Mouse (Mus musculus): ENCODE results near the gene Il2. TPM values are rescaled to one million over a fixed set of nuclear protein-coding genes. Genes with fewer than 3 reads are reported as not detected.
A peak's percentile ranks its signal among the peaks of the same experiment; 100 is the strongest.

Gene Il2
- total and polyA plus RNA-seq, 2 experiments from 2014 or later, result 0.67 TPM; not detected in 1

GRCm38 (mm10) chr3:37140168-37140906 lies 14.6 kb upstream of the Il2 start:
- no peak overlapping the region for H3K4me2 ChIP-seq (ENCODE audit: low read depth)
- ATAC-seq (no peak), DNase-seq (no peak)
- H3K9me3 ChIP-seq (ENCODE audit: low read length), result no peaks in the 10 kb centered on the region
- WGBS, result 92% methylated on average over 6 of the region's 6 CpGs
- H3K9ac ChIP-seq, result no peak overlapping the region
- TF ChIP-seq CTCF (IDR thresholded peaks at IDR 0.05; ENCODE audit: low read depth), result no peak
- H3K27ac ChIP-seq (ENCODE audit: low read depth, low read length), result no peak overlapping the region
- H3K36me3 ChIP-seq (ENCODE audit: insufficient read depth), result no peaks in the 10 kb centered on the region
- no peaks in the 10 kb centered on the region for H3K4me1 ChIP-seq (ENCODE audit: insufficient read depth)
- H3K4me3 ChIP-seq (ENCODE audit: low read depth, low read length), result no peak overlapping the region
- no peaks in the 10 kb centered on the region for H3K27me3 ChIP-seq (ENCODE audit: insufficient read depth, low read length)

GRCm38 (mm10) chr3:37139192-37139591 lies 13.4 kb upstream of the Il2 start:
- 75% methylated on average over 3 of the region's 3 CpGs for WGBS
- no peaks in the 10 kb centered on the region for H3K9me3 ChIP-seq (ENCODE audit: low read length)
- no peak overlapping the region for H3K27ac ChIP-seq (ENCODE audit: low read depth, low read length)
- no peak overlapping the region for H3K4me3 ChIP-seq (ENCODE audit: low read depth, low read length)
- no peaks in the 10 kb centered on the region for H3K4me1 ChIP-seq (ENCODE audit: insufficient read depth)
- no peaks in the 10 kb centered on the region for H3K27me3 ChIP-seq (ENCODE audit: insufficient read depth, low read length)
- H3K4me2 ChIP-seq (ENCODE audit: low read depth), result no peak overlapping the region
- ATAC-seq (no peak), DNase-seq (no peak)
- no peak overlapping the region for H3K9ac ChIP-seq
- H3K36me3 ChIP-seq (ENCODE audit: insufficient read depth), result no peaks in the 10 kb centered on the region
- TF ChIP-seq CTCF (IDR thresholded peaks at IDR 0.05; ENCODE audit: low read depth), result no peak

- H3K27me3 ChIP-seq (ENCODE audit: insufficient read depth, low read length), result no peaks in the 10 kb centered on the region
- DNase-seq (no peak), ATAC-seq (no peak)
- H3K36me3 ChIP-seq (ENCODE audit: insufficient read depth), result no peaks in the 10 kb centered on the region
- H3K27ac ChIP-seq (ENCODE audit: low read depth, low read length), result no peak overlapping the region
- 81% methylated on average over 4 of the region's 4 CpGs for WGBS
- no peaks in the 10 kb centered on the region for H3K4me1 ChIP-seq (ENCODE audit: insufficient read depth)
- no peak overlapping the region for H3K4me2 ChIP-seq (ENCODE audit: low read depth)
- no peaks in the 10 kb centered on the region for H3K9me3 ChIP-seq (ENCODE audit: low read length)
- no peak overlapping the region for H3K4me3 ChIP-seq (ENCODE audit: low read depth, low read length)
- H3K9ac ChIP-seq, result no peak overlapping the region
- TF ChIP-seq CTCF (IDR thresholded peaks at IDR 0.05; ENCODE audit: low read depth), result no peak
Observed at GRCm38 (mm10) chr3:37137231-37137630, 11.5 kb upstream of the Il2 start.

- DNase-seq (no peak), ATAC-seq (no peak)
- Histone ChIP-seq H3K9ac (no peak overlapping the region), H3K36me3 (ENCODE audit: insufficient read depth) (no peaks in the 10 kb centered on the region), H3K4me2 (ENCODE audit: low read depth) (no peak overlapping the region), H3K27ac (ENCODE audit: low read depth, low read length) (no peak overlapping the region), H3K9me3 (ENCODE audit: low read length) (no peaks in the 10 kb centered on the region), H3K27me3 (ENCODE audit: insufficient read depth, low read length) (no peaks in the 10 kb centered on the region), H3K4me1 (ENCODE audit: insufficient read depth) (no peaks in the 10 kb centered on the region), H3K4me3 (ENCODE audit: low read depth, low read length) (no peak overlapping the region)
- TF ChIP-seq CTCF (IDR thresholded peaks at IDR 0.05; ENCODE audit: low read depth), result no peak
- WGBS, result 75% methylated on average over 2 of the region's 2 CpGs
Observed at GRCm38 (mm10) chr3:37129063-37129462, 3.3 kb upstream of the Il2 start.

- H3K9me3 ChIP-seq (ENCODE audit: low read length), result no peaks in the 10 kb centered on the region
- 59% methylated on average over 4 of the region's 4 CpGs for WGBS
- ATAC-seq, result no peak
- no peaks in the 10 kb centered on the region for H3K36me3 ChIP-seq (ENCODE audit: insufficient read depth)
- no peaks in the 10 kb centered on the region for H3K27me3 ChIP-seq (ENCODE audit: insufficient read depth, low read length)
- no peaks in the 10 kb centered on the region for H3K4me1 ChIP-seq (ENCODE audit: insufficient read depth)
- H3K27ac ChIP-seq (ENCODE audit: low read depth, low read length), result no peak overlapping the region
- H3K9ac ChIP-seq, result no peak overlapping the region
- H3K4me3 ChIP-seq (ENCODE audit: low read depth, low read length), result no peak overlapping the region
- no peak for TF ChIP-seq CTCF (IDR thresholded peaks at IDR 0.05; ENCODE audit: low read depth)
- no peak for DNase-seq
- no peak overlapping the region for H3K4me2 ChIP-seq (ENCODE audit: low read depth)
Observed at GRCm38 (mm10) chr3:37128269-37128668, 2.5 kb upstream of the Il2 start.

GRCm38 (mm10) chr3:37126162-37126561 lies 403 bp upstream of the Il2 start:
- no peak for DNase-seq
- Histone ChIP-seq H3K4me3 (ENCODE audit: low read depth, low read length) (no peak overlapping the region), H3K4me2 (ENCODE audit: low read depth) (no peak overlapping the region), H3K36me3 (ENCODE audit: insufficient read depth) (no peaks in the 10 kb centered on the region), H3K9ac (no peak overlapping the region), H3K4me1 (ENCODE audit: insufficient read depth) (no peaks in the 10 kb centered on the region), H3K9me3 (ENCODE audit: low read length) (no peaks in the 10 kb centered on the region), H3K27me3 (ENCODE audit: insufficient read depth, low read length) (no peaks in the 10 kb centered on the region), H3K27ac (ENCODE audit: low read depth, low read length) (no peak overlapping the region)
- no peak for TF ChIP-seq CTCF (IDR thresholded peaks at IDR 0.05; ENCODE audit: low read depth)
- no peak for ATAC-seq
- WGBS, result 84% methylated on average over 4 of the region's 4 CpGs

GRCm38 (mm10) chr3:37090721-37091120 lies 35.0 kb downstream of the Il2 start:
- TF ChIP-seq CTCF (IDR thresholded peaks at IDR 0.05; ENCODE audit: low read depth), result no peak
- Histone ChIP-seq H3K4me2 (ENCODE audit: low read depth) (no peak overlapping the region), H3K9me3 (ENCODE audit: low read length) (no peaks in the 10 kb centered on the region), H3K4me1 (ENCODE audit: insufficient read depth) (no peaks in the 10 kb centered on the region), H3K27ac (ENCODE audit: low read depth, low read length) (no peak overlapping the region), H3K27me3 (ENCODE audit: insufficient read depth, low read length) (no peaks in the 10 kb centered on the region), H3K36me3 (ENCODE audit: insufficient read depth) (no peaks in the 10 kb centered on the region), H3K9ac (no peak overlapping the region), H3K4me3 (ENCODE audit: low read depth, low read length) (no peak overlapping the region)
- peak; percentile 75 for DNase-seq
- peak; percentile 84 for ATAC-seq

Measured in forebrain, postnatal 0 days (tissue).